Mouse (Mus musculus) stomach, postnatal 0 days (tissue): ENCODE measurements around the gene Ccdc167. TPM values are rescaled to one million over a fixed set of nuclear protein-coding genes. Genes with fewer than 3 reads are reported as not detected.
A peak's percentile ranks its signal among the peaks of the same experiment; 100 is the strongest.

Experiments
- ATAC-seq: fragments of 200-750 bp; cut with Nextera tagmentation; 2 replicates; pipeline ENCODE4 v1.8.0; 2017; ENCODE audit not compliant: low FRiP score, low TSS enrichment
- DNase-seq: peaks from one replicate; pipeline ENCODE4 v3.0.0-alpha.2; 2016; ENCODE audit warnings: low spot score
- H3K27ac ChIP-seq: fragments of 300-500 bp; sonication (generic); replicated peaks from 2 replicates; pipeline ENCODE4 v1.5.1; 2014; ENCODE audit warnings: mild to moderate bottlenecking, control low read depth
- H3K27me3 ChIP-seq: fragments of 300-500 bp; sonication (generic); 2 replicates; pipeline ENCODE4 v1.6.1; 2014; ENCODE audit warnings: low read length; ENCODE audit not compliant: control insufficient read depth, insufficient read depth
- H3K36me3 ChIP-seq: fragments of 300-500 bp; sonication (generic); 2 replicates; pipeline ENCODE4 v1.6.1; 2014; ENCODE audit warnings: low read length, mixed read lengths; ENCODE audit not compliant: control insufficient read depth, insufficient read depth
- H3K4me1 ChIP-seq: fragments of 300-500 bp; sonication (generic); replicated peaks from 2 replicates; pipeline ENCODE4 v1.6.1; 2014; ENCODE audit warnings: antibody characterized with exemption; ENCODE audit not compliant: control insufficient read depth, insufficient read depth
- H3K4me2 ChIP-seq: fragments of 300-500 bp; sonication (generic); replicated peaks from 2 replicates; pipeline ENCODE4 v1.6.1; 2014; ENCODE audit warnings: low read depth, mild to moderate bottlenecking, control low read depth, moderate library complexity
- H3K4me3 ChIP-seq: fragments of 300-500 bp; sonication (generic); 2 replicates; pipeline ENCODE4 v1.5.1; 2014; ENCODE audit warnings: low read depth, low read length, control low read depth
- H3K9ac ChIP-seq: fragments of 300-500 bp; sonication (generic); 2 replicates; pipeline ENCODE4 v1.6.1; 2014; ENCODE audit warnings: mild to moderate bottlenecking, low read length, control low read depth, mixed read lengths
- H3K9me3 ChIP-seq: fragments of 300-500 bp; sonication (generic); 2 replicates; pipeline ENCODE4 v1.6.1; 2016; ENCODE audit warnings: low read length; ENCODE audit not compliant: control insufficient read depth
- CTCF ChIP-seq: IDR thresholded peaks from 2 replicates; pipeline ENCODE4 v1.5.1; 2016; ENCODE audit warnings: antibody characterized with exemption, low read depth, mild to moderate bottlenecking, moderate library complexity
- EP300 ChIP-seq: optimal IDR thresholded peaks from 2 replicates; pipeline ENCODE3; 2016; ENCODE audit warnings: antibody characterized with exemption
- WGBS: fragments of 180-500 bp; shearing (Covaris S2); extraction: QIAGEN DNeasy Blood & Tissue Kit; methylation state at CpG from one replicate; pipeline ENCODE4 v1.1.7; 2014; 5-methylcytosine and 5-hydroxymethylcytosine counted together
- polyA plus RNA-seq: library from polyadenylated mRNA; unstranded; fragments of >200 nt; fragmentation: Nextera tagmentation; extraction: Ambion mirVana; gene quantifications from 2 replicates; pipeline ENCODE4 v1.2.1, GENCODE M21; 2015

Gene Ccdc167
- 7.6 and 8.6 TPM in 2 replicates for polyA plus RNA-seq

DNA sequence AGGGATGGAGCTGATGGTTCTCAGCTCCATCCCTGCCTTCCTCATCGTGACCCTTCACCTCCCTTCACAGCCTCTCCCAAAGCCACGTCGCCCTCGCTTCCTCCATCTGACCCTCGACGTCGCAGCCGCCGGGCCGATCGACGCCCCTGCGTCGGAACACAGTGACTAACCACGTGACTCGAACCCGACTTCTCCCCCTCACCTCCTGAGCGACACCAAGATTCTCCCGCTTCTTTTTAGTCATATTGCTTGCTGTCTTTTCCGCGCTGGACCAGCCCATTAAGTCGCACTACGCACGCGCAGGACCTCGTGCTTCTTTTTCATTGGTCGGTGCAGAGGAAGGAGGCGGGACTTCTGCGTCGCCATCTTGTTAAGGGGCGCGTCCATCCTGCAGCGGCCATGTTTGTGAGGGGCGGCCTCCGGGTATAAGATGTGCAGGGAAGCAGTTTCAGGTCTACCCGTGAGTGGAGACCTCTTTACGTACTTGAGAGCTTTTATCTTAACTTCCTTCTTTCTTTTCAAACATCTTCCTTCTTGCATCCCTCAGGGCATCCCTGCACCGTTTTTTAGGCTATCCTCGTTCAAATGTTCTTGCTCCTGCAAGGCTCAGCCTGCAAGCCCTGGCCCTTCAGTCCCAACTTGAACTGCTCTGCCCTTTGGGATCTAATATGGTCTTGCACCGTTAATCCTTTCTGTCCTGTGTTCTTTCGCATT, at the start of gene Ccdc167:
Gene Ccdc167, minus strand, starts transcription at position 313 of the 714 bp plus-strand sequence.
- Histone ChIP-seq H3K4me2 (peak within 1 kb of the TSS; percentile 63), H3K36me3 (no peaks in the 10 kb centered on the region), H3K27ac (no peak within 1 kb of the TSS), H3K4me3 (peak within 1 kb of the TSS; percentile 58), H3K9ac (peak within 1 kb of the TSS; percentile 67), H3K4me1 (0 out of 2 replicates have a peak, but pooled peaks cover 2% of the 10 kb centered on the region), H3K27me3 (no peaks in the 10 kb centered on the region), H3K9me3 (no peaks in the 10 kb centered on the region)
- ATAC-seq (peak; percentile 97), DNase-seq (peak; percentile 96)
- no peak for TF ChIP-seq CTCF
- TF ChIP-seq EP300 = no peak
- WGBS = 5% methylated on average over 41 of the region's 41 CpGs

DNA sequence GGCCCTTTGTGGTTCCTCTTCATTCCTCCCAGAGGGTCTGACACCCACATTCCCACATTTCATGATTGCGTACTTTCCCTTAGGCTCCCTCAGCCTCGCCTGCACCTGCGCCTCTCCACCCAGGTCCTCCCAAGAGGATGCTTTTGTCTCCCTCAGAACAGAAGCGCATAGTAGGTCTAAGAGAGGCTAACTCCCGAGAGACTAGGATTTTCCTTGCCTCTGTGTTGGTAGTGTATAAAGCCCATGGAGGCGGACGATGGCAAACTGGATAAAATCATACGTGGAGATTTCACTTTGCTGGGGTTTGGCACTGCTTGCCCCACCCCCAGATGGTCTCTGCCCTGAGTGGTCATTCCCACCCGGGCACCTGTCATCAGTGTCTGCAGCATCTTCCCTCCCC, 48.5 kb upstream of the Ccdc167 start:
- H3K9me3 ChIP-seq = no peaks in the 10 kb centered on the region
- ATAC-seq (no peak), DNase-seq (no peak)
- H3K27ac ChIP-seq = no peak overlapping the region
- H3K4me1 ChIP-seq = no peaks in the 10 kb centered on the region
- H3K9ac ChIP-seq = no peak overlapping the region
- H3K4me3 ChIP-seq = no peak overlapping the region
- no peaks in the 10 kb centered on the region for H3K27me3 ChIP-seq
- H3K4me2 ChIP-seq = no peak overlapping the region
- no peaks in the 10 kb centered on the region for H3K36me3 ChIP-seq
- WGBS = 84% methylated on average over 9 of the region's 9 CpGs
- TF ChIP-seq EP300 = no peak
- TF ChIP-seq CTCF = no peak

DNA sequence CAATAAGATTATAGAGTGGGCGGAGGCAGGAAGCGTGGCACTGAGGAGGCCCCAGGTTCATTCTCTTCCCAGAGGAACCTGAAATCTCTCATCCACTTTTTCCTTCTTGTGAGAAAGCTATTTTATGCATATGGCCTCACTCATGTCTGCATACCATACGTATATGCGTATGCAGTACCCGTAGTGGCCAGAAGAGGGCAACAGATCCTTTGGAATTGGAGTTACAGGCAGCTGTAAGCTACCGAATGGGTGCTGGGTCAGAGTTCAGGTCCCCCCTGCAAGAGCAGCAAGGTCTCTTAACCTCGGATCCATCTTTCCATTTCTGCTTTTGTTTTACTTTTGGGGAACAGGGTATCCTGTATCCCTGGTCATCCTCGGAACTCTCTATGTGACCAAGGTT, 45.7 kb upstream of the Ccdc167 start:
- TF ChIP-seq CTCF (peak; percentile 78), EP300 (no peak)
- H3K4me3 ChIP-seq = no peak overlapping the region
- no peak overlapping the region for H3K9ac ChIP-seq
- WGBS = 71% methylated on average over 8 of the region's 8 CpGs
- H3K9me3 ChIP-seq = no peaks in the 10 kb centered on the region
- no peak overlapping the region for H3K4me2 ChIP-seq
- ATAC-seq (no peak), DNase-seq (peak; percentile 52)
- no peaks in the 10 kb centered on the region for H3K27me3 ChIP-seq
- H3K36me3 ChIP-seq = no peaks in the 10 kb centered on the region
- no peaks in the 10 kb centered on the region for H3K4me1 ChIP-seq
- H3K27ac ChIP-seq = no peak overlapping the region

DNA sequence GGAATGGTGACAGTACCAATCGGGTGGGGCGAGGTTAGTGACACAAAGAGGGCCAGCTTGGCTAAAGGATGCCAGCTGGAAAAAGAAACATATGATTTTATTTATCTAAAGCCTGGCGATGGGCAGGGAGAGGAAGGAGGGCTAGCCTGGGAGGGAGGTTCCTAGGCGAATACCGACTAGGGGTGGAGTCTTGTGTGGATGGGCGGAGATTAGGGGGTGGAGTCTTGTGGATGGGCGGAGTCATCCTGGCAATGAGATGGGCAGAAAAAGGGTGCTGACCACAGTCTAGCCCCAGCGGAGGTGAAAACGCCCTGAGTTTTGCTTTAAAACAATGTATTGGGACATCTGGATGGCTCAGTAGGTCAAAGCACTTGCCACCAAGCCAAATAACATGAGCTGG, 45.1 kb upstream of the Ccdc167 start:
- DNase-seq (no peak), ATAC-seq (no peak)
- Histone ChIP-seq H3K4me1 (no peaks in the 10 kb centered on the region), H3K9me3 (no peaks in the 10 kb centered on the region), H3K4me3 (no peak overlapping the region), H3K9ac (no peak overlapping the region), H3K27ac (no peak overlapping the region), H3K36me3 (no peaks in the 10 kb centered on the region), H3K27me3 (no peaks in the 10 kb centered on the region), H3K4me2 (no peak overlapping the region)
- WGBS = 71% methylated on average over 9 of the region's 9 CpGs
- TF ChIP-seq CTCF (no peak), EP300 (no peak)

DNA sequence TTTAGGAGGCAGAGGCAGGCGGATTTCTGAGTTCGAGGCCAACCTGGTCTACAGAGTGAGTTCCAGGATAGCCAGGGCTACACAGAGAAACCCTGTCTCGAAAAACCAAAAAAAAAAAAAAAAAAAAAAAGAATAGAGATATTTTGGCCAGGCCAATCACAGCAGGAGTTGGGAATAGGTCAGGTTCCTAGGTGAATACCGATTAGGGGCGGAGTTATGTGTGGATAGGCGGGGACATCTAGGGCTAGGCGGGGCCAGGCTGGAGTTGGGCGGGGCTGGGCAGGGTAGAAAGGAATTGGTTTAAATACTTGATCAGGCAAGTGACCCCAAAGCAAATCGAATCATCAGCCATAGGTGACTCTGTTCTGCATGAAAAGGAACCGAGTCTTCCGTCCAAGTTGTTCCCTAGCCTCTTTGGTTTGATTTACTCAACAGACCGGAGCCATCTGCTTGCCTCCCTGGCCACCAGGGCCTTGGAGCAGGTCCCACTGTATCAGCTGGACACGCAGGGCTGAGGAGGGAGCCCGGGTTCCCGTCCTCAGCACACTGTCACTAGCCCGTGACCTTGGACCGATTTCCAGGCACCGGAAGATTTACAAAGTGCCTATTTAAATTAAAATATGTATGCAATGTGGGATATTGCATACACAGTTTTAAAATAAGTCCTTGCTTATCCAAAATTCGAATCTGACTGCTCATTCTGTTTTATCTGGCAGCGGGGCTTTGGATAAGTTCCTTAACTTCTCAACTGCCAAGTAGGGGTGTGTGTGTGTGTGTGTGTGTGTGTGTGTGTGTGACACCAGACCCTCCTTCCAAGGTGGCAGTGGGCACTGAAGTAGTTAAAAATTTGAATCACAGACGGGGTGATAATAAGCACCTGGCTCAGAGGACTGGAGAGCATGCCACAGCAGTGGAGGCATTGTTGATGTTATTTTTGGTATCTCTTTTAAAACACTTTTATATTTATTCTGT, 43.8 kb upstream of the Ccdc167 start:
- no peaks in the 10 kb centered on the region for H3K36me3 ChIP-seq
- H3K4me3 ChIP-seq = no peak overlapping the region
- H3K4me2 ChIP-seq = no peak overlapping the region
- no peak overlapping the region for H3K27ac ChIP-seq
- H3K9ac ChIP-seq = no peak overlapping the region
- DNase-seq = no peak
- H3K27me3 ChIP-seq = no peaks in the 10 kb centered on the region
- H3K4me1 ChIP-seq = no peaks in the 10 kb centered on the region
- no peaks in the 10 kb centered on the region for H3K9me3 ChIP-seq
- WGBS = 63% methylated on average over 18 of the region's 21 CpGs
- no peak for ATAC-seq
- TF ChIP-seq EP300 (no peak), CTCF (no peak)
